Mouse (Mus musculus) heart, embryonic 15.5 days (tissue): ENCODE measurements around the gene Wwp2. TPM values are rescaled to one million over a fixed set of nuclear protein-coding genes. Genes with fewer than 3 reads are reported as not detected.

Source experiments
- ATAC-seq: fragments of 200-750 bp; cut with Nextera tagmentation; replicated peaks from 2 replicates; pipeline ENCODE4 v1.8.0; 2017; ENCODE audit warnings: low read depth, moderate TSS enrichment; ENCODE audit not compliant: insufficient number of reproducible peaks, insufficient read depth, low FRiP score
- H3K27ac ChIP-seq: fragments of 300-500 bp; sonication (generic); 2 replicates; pipeline ENCODE4 v1.5.1; 2015; ENCODE audit warnings: mild to moderate bottlenecking, inconsistent platforms
- H3K27me3 ChIP-seq: fragments of 300-500 bp; sonication (generic); 2 replicates; pipeline ENCODE4 v1.6.1; 2015; ENCODE audit warnings: inconsistent platforms
- H3K36me3 ChIP-seq: fragments of 300-500 bp; sonication (generic); 2 replicates; pipeline ENCODE4 v1.6.1; 2015; ENCODE audit warnings: mild to moderate bottlenecking, inconsistent platforms
- H3K4me1 ChIP-seq: fragments of 300-500 bp; sonication (generic); replicated peaks from 2 replicates; pipeline ENCODE4 v1.6.1; 2015; ENCODE audit warnings: inconsistent platforms
- H3K4me2 ChIP-seq: fragments of 300-500 bp; sonication (generic); 2 replicates; pipeline ENCODE4 v1.6.1; 2015; ENCODE audit warnings: inconsistent platforms, mild to moderate bottlenecking, moderate library complexity
- H3K4me3 ChIP-seq: fragments of 300-500 bp; sonication (generic); 2 replicates; pipeline ENCODE4 v1.5.1; 2015; ENCODE audit warnings: mild to moderate bottlenecking, inconsistent platforms
- H3K9ac ChIP-seq: fragments of 300-500 bp; sonication (generic); 2 replicates; pipeline ENCODE4 v1.6.1; 2015; ENCODE audit warnings: mild to moderate bottlenecking, inconsistent platforms
- H3K9me3 ChIP-seq: fragments of 300-500 bp; sonication (generic); replicated peaks from 2 replicates; pipeline ENCODE4 v1.6.1; 2016; ENCODE audit warnings: inconsistent platforms
- WGBS: fragments of 180-500 bp; shearing (Covaris S2); methylation state at CpG from one replicate; pipeline ENCODE4 v1.1.7; 2015; ENCODE audit warnings: mixed read lengths; 5-methylcytosine and 5-hydroxymethylcytosine counted together
- polyA plus RNA-seq: library from polyadenylated mRNA; unstranded; fragments of >200 nt; fragmentation: Nextera tagmentation; extraction: Ambion mirVana; gene quantifications from 2 replicates; pipeline ENCODE4 v1.2.1, GENCODE M21; 2015

Gene Wwp2
- polyA plus RNA-seq, 1 experiment from 2014 or later = 27.5 TPM

DNA sequence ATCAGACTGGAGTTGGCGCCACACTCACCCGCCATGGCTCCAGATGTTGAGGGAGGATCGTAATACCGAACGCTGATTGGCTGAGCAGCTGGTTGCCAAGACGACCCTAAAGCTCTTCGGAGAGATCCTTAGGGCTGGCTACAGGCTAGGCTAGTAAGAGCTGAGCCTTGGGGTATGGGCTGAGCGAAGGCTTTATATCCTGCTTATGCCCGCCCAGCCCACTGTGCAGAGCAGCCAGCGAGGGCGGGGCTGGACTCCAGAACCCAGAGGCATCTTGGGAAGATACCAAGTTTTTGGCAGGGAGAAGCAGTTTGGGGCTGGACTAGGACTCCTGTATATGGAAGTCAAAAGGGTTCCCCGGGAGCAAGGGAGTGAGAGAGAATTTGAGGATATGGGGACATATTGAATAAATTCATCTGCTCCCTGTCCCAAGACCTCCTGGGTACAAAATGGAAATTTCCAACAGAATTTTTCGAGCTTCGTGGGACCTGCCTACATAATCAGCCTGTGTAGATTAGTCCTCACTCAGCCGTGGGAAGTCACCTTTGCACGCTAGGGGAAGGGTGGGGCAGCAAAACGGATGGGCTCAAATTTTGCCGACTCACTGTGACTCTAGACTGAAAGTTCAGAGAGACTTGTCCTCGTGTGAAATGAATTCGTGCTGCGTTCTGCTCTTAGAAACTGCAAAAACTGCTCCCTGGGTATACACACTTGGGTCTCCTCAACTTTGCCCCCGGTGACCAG, 33.0 kb upstream of the Wwp2 start, which contains the start of gene Nqo1:
TSS of gene Nqo1 (minus strand) at position 169 of the 744 bp plus-strand sequence.
- H3K4me1 ChIP-seq = peaks cover 13% of the 10 kb centered on the region
- H3K27me3 ChIP-seq = no peaks in the 10 kb centered on the region
- 14% methylated on average over 22 of the region's 22 CpGs for whole genome bisulfite sequencing

DNA sequence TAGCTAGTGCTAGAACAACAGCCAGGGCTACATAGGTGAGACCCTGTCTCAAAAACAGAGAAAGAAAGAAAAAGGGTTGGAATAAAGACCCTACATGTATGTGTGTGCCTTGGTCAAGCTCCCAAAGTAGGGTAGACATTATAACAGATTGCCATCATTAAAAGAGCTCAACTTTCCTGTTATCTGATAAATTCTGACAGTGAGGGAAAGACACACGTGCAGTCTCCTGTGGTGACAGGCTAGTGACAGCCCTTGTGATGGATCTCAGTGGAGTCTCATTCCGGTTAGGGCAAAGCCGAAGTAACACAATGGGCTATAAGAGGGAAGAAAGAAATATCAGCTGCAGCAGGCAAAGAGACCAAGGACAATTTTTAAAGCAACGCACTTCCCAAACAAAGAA, 32.1 kb upstream of the Wwp2 start:
- no peak overlapping the region for H3K27ac ChIP-seq
- 51% methylated on average over 4 of the region's 4 CpGs for WGBS
- no peak overlapping the region for H3K9ac ChIP-seq
- no peaks in the 10 kb centered on the region for H3K9me3 ChIP-seq
- H3K4me1 ChIP-seq = peaks cover 13% of the 10 kb centered on the region
- H3K4me3 ChIP-seq = no peak overlapping the region
- ATAC-seq = no peak
- no peak overlapping the region; the same call in 1 of the 2 replicates for H3K4me2 ChIP-seq
- no peaks in the 10 kb centered on the region for H3K27me3 ChIP-seq
- H3K36me3 ChIP-seq = no peaks in the 10 kb centered on the region

More for the DNA sequence above, 33.0 kb upstream of the Wwp2 start, which contains the start of gene Nqo1:
- H3K4me2 ChIP-seq = peak within 1 kb of the TSS; percentile 75
- no peaks in the 10 kb centered on the region for H3K36me3 ChIP-seq
- H3K27ac ChIP-seq = 0 out of 2 replicates have a peak within 1 kb of the TSS, but pooled peaks have one; percentile 41
- peak; percentile 89 for ATAC-seq
- H3K9me3 ChIP-seq = no peaks in the 10 kb centered on the region
- H3K9ac ChIP-seq = peak within 1 kb of the TSS; percentile 36
- peak within 1 kb of the TSS; percentile 47 for H3K4me3 ChIP-seq

DNA sequence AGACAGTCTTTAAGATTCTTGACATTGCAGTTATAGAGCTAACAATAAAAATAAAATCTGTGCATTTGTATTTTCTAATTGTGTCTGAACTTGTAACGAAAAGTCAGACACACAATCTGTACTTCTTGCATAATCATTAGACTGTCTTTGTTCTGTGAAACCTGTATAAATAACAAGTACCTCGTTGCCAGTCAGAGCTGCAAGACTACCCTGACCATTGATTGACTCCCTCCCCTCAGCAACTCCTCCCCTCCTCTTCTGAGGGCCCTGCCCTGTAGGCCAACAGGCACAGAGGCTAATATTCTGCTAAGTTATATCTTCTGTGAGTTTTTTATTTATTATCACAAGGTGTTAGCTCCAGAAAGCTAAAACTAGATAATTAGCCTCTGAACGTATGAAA, 30.2 kb upstream of the Wwp2 start:
- Histone ChIP-seq H3K9ac (no peak overlapping the region), H3K27ac (no peak overlapping the region), H3K4me1 (peaks cover 13% of the 10 kb centered on the region), H3K4me3 (no peak overlapping the region), H3K27me3 (no peaks in the 10 kb centered on the region), H3K36me3 (peaks cover 14% of the 10 kb centered on the region), H3K9me3 (no peaks in the 10 kb centered on the region), H3K4me2 (no peak overlapping the region)
- no peak for ATAC-seq
- WGBS = 62% methylated on average over 3 of the region's 3 CpGs

DNA sequence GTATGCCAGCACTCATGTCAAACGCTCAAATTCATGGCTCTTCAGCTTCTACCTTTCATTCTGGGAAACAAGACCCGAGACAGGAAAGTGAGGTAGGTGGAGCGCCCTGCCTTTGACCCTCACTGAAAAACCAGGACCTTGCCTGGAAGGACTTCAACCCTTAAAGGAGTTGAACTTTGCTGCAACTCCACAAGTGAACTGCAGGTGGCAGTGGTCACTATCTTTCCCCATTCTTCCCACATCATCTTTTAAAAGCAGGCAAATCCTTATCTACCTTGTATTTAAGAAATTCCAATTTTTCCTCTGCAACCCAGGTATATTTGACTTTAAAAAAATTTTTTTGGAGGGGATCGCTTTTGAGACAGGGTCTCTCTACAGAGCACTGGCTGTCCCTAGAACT, 24.8 kb upstream of the Wwp2 start:
- Histone ChIP-seq H3K4me2 (no peak overlapping the region), H3K27ac (no peak overlapping the region), H3K4me1 (no peaks in the 10 kb centered on the region), H3K36me3 (peaks cover 65% of the 10 kb centered on the region), H3K9ac (no peak overlapping the region), H3K9me3 (no peaks in the 10 kb centered on the region), H3K4me3 (no peak overlapping the region), H3K27me3 (no peaks in the 10 kb centered on the region)
- WGBS = 64% methylated on average over 4 of the region's 4 CpGs
- no peak for ATAC-seq

DNA sequence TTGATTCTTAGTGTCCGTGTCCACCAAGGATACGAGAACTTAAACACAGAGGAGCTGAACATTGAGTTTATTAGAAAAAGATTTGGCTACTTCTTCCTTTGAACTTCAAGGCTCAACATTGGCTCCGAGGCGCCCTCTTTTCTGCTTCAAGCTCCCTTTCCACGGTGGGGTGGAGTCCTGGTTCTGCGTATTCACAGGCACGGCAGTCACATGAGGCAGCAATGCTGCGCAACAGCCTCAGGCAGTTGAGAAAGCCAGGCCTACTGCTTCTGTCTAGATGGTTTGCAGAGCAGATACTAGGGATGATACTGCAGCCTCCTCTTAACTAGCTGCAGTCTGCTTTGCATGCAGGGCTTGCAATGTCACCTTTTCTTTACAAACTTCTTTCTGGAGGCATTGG, 23.6 kb upstream of the Wwp2 start:
- 88% methylated on average over 8 of the region's 8 CpGs for WGBS
- Histone ChIP-seq H3K36me3 (peaks cover 75% of the 10 kb centered on the region), H3K9ac (no peak overlapping the region), H3K4me3 (no peak overlapping the region), H3K9me3 (no peaks in the 10 kb centered on the region), H3K4me1 (no peaks in the 10 kb centered on the region), H3K27me3 (no peaks in the 10 kb centered on the region), H3K27ac (no peak overlapping the region), H3K4me2 (no peak overlapping the region)
- no peak for ATAC-seq

DNA sequence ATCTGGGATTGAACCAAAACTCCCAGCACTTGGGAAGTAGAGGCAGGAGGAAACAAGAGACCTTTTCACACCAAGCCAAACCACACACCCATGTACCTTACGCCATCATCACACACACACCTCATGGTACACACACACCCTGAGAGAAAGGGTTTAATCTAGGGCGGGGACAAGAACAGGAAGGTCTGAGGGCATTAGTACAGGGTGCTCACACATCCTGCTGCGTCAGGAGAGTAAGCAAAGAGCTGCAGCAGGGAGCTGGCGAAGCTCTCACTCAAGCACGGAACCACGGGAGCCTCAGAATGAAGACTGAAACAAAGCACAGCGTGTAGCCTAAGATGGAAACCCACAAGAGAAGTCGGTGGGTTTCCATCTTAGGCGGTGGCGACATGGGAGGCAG, 22.3 kb upstream of the Wwp2 start:
- no peak for ATAC-seq
- H3K4me3 ChIP-seq = no peak overlapping the region
- no peaks in the 10 kb centered on the region for H3K9me3 ChIP-seq
- WGBS = 90% methylated on average over 10 of the region's 10 CpGs
- H3K27me3 ChIP-seq = no peaks in the 10 kb centered on the region
- peaks cover 88% of the 10 kb centered on the region for H3K36me3 ChIP-seq
- H3K9ac ChIP-seq = no peak overlapping the region
- no peak overlapping the region for H3K27ac ChIP-seq
- no peaks in the 10 kb centered on the region for H3K4me1 ChIP-seq
- H3K4me2 ChIP-seq = no peak overlapping the region

DNA sequence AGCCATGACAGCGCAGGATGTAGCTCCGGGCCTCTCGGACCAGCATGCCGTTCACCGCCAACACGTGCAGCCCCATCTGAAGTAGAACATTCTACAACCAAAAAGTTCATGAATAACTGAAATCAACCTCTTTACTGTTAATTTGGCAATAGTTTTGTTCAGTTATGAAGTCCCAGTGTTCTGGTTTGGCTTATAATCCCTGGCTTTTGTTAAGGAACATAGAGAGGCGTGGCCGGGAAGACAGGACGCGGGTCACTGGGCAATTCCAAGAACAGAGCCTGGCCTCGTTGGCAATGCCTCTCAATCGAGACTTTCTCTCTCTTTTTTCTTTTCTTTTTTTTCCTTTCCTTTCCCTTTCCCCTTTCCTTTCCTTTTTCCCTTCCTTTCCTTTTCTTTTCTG, 19.2 kb upstream of the Wwp2 start:
- WGBS = 89% methylated on average over 12 of the region's 12 CpGs
- ATAC-seq = no peak

DNA sequence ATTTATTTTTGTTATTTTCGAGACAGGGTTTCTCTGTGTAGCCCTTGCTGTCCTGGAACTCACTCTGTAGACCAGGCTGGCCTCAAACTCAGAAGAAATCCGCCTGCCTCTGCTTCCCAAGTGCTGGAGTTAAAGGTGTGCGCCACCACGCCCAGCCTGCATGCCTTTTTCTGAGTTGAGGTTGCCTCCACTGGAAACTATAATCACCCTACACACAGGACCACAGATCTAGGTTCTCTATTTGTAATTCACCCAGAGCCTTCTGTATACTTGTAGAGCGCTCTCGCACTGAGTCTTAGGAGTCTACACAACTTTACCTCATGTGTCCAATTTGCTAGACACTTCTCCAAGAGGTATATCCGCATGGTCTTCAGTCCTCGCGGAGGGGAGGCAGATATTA, 12.0 kb upstream of the Wwp2 start:
- H3K4me3 ChIP-seq = peak overlapping the region; percentile 71
- 20% methylated on average over 9 of the region's 9 CpGs for WGBS
- H3K27ac ChIP-seq = peak overlapping the region; percentile 59

More for the DNA sequence above, 19.2 kb upstream of the Wwp2 start:
- Histone ChIP-seq H3K4me2 (no peak overlapping the region), H3K4me3 (no peak overlapping the region), H3K9ac (no peak overlapping the region), H3K36me3 (peaks cover 90% of the 10 kb centered on the region), H3K27me3 (no peaks in the 10 kb centered on the region), H3K27ac (no peak overlapping the region), H3K4me1 (no peaks in the 10 kb centered on the region), H3K9me3 (no peaks in the 10 kb centered on the region)

DNA sequence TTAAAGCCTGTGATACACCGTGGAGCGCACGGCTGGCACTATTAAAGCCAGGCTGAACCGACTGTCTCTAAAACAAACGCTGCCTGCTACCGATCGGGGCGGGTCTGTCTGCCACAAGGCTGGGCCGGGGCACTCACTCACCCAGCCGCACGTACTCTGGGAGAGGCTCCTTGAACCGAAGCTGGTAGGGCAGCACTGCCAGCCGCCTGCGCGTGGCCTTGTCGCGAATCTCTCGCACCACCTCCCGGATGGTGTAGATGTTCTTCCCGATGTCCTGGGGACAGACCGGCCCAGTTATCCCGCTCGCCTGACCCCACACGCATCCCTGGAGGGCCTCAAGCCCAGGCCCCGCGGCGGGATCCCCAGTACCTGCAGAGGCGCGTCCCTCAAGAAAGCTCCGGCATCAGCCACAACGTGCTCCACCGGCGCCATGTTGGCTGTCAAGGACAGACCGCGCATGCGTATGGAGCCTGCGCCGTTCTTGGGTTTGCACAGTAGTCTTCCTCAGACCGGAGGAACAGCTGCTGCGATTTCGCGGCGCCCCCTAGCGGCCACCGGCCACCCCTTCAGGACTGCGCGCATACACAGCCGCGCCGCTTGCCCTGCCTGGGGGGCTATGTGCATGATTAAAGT, 11.5 kb upstream of the Wwp2 start, which contains the start of gene Nob1:
TSS of gene Nob1 (minus strand) at position 455 of the 633 bp plus-strand sequence.
- Histone ChIP-seq H3K9me3 (no peaks in the 10 kb centered on the region), H3K36me3 (peaks cover 21% of the 10 kb centered on the region), H3K4me3 (peak within 1 kb of the TSS; percentile 71), H3K27ac (peak within 1 kb of the TSS; percentile 59), H3K9ac (peak within 1 kb of the TSS; percentile 78), H3K4me2 (peak within 1 kb of the TSS; percentile 70), H3K4me1 (peaks cover 15% of the 10 kb centered on the region), H3K27me3 (no peaks in the 10 kb centered on the region)
- peak; percentile 96 for ATAC-seq
- WGBS = under 1% methylated on average over 50 of the region's 50 CpGs

More for the DNA sequence above, 12.0 kb upstream of the Wwp2 start:
- Histone ChIP-seq H3K36me3 (peaks cover 25% of the 10 kb centered on the region), H3K9ac (peak overlapping the region; percentile 78), H3K9me3 (no peaks in the 10 kb centered on the region), H3K4me1 (peaks cover 15% of the 10 kb centered on the region), H3K27me3 (no peaks in the 10 kb centered on the region), H3K4me2 (peak overlapping the region; percentile 70)
- 0 out of 2 replicates have a peak, but pooled peaks have one; percentile 9 for ATAC-seq

DNA sequence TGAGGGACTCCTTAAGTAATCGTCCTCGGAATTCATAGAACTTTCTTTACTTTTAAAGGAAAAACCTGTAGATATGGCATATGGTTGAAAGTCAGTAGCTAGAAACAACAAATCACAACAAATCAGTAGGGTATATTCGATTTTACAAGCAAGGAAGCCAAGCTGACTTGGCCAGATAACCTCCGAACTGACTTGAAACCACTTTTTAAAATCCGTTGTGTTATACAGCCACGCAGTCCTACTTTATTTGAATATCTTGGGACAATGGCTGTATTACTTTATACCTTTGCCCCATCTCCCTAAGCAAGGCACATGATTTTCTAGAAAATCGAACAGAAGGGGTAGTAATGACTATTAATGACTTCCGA, 11.0 kb upstream of the Wwp2 start:
- WGBS = 40% methylated on average over 8 of the region's 8 CpGs
- peak overlapping the region; percentile 71 for H3K4me3 ChIP-seq

DNA sequence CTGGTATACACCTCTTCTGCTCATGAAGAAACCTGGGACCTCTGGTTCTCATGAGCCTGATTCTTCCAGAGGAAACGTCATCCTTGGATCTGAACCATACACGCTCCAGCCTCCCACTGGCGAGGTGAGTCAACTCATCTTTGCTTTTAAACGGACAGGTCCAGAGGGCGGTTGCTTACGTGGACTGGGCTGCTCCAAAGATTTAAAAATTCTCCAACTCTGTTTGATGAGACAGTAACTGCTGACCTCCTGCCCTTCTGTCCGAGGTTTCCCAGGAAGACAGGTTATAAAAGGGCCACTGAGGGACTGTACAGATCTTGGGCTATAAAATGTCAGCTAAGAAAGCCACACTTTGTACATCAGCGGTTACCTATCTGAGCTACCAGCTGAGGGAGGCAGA, 5.3 kb upstream of the Wwp2 start:
- Histone ChIP-seq H3K4me1 (peaks cover 6% of the 10 kb centered on the region), H3K27me3 (0 out of 2 replicates have a peak, but pooled peaks cover 5% of the 10 kb centered on the region), H3K9me3 (no peaks in the 10 kb centered on the region), H3K4me3 (no peak overlapping the region), H3K4me2 (no peak overlapping the region), H3K27ac (no peak overlapping the region), H3K9ac (no peak overlapping the region), H3K36me3 (no peaks in the 10 kb centered on the region)
- ATAC-seq = no peak
- WGBS = 77% methylated on average over 8 of the region's 8 CpGs

More for the DNA sequence above, 11.0 kb upstream of the Wwp2 start:
- Histone ChIP-seq H3K27ac (no peak overlapping the region), H3K27me3 (0 out of 2 replicates have a peak, but pooled peaks cover 3% of the 10 kb centered on the region), H3K4me1 (peaks cover 15% of the 10 kb centered on the region), H3K36me3 (peaks cover 16% of the 10 kb centered on the region), H3K9ac (no peak overlapping the region), H3K4me2 (peak overlapping the region; percentile 70), H3K9me3 (no peaks in the 10 kb centered on the region)
- ATAC-seq = no peak
